Mouse (Mus musculus) forebrain, embryonic 15.5 days (tissue): ENCODE results near the gene Ttll11. TPM values are rescaled to one million over a fixed set of nuclear protein-coding genes. Genes with fewer than 3 reads are reported as not detected.
A peak's percentile ranks its signal among the peaks of the same experiment; 100 is the strongest.

Experiments
- ATAC-seq: fragments of 200-750 bp; cut with Nextera tagmentation; replicated peaks from 2 replicates; pipeline ENCODE4 v1.8.0; 2017; ENCODE audit warnings: mild to moderate bottlenecking, moderate TSS enrichment, moderate library complexity
- H3K27ac ChIP-seq: fragments of 300-500 bp; sonication (generic); replicated peaks from 2 replicates; pipeline ENCODE4 v1.5.1; 2015; ENCODE audit warnings: mild to moderate bottlenecking, inconsistent platforms
- H3K27me3 ChIP-seq: fragments of 300-500 bp; sonication (generic); 2 replicates; pipeline ENCODE4 v1.6.1; 2015; ENCODE audit warnings: inconsistent platforms
- H3K36me3 ChIP-seq: fragments of 300-500 bp; sonication (generic); 2 replicates; pipeline ENCODE4 v1.6.1; 2015; ENCODE audit warnings: mild to moderate bottlenecking, inconsistent platforms
- H3K4me1 ChIP-seq: fragments of 300-500 bp; sonication (generic); 2 replicates; pipeline ENCODE4 v1.6.1; 2015; ENCODE audit warnings: inconsistent platforms
- H3K4me2 ChIP-seq: fragments of 300-500 bp; sonication (generic); replicated peaks from 2 replicates; pipeline ENCODE4 v1.6.1; 2015; ENCODE audit warnings: mild to moderate bottlenecking, inconsistent platforms
- H3K4me3 ChIP-seq: fragments of 300-500 bp; sonication (generic); 2 replicates; pipeline ENCODE4 v1.5.1; 2015; ENCODE audit warnings: mild to moderate bottlenecking, inconsistent platforms
- H3K9ac ChIP-seq: fragments of 300-500 bp; sonication (generic); replicated peaks from 2 replicates; pipeline ENCODE4 v1.6.1; 2015; ENCODE audit warnings: mild to moderate bottlenecking, inconsistent platforms
- H3K9me3 ChIP-seq: fragments of 300-500 bp; sonication (generic); 2 replicates; pipeline ENCODE4 v1.6.1; 2016; ENCODE audit warnings: inconsistent platforms
- WGBS: fragments of 180-500 bp; shearing (Covaris S2); methylation state at CpG from one replicate; pipeline ENCODE4 v1.1.7; 2015; ENCODE audit warnings: mixed read lengths; 5-methylcytosine and 5-hydroxymethylcytosine counted together
- polyA plus RNA-seq: library from polyadenylated mRNA; unstranded; fragments of >200 nt; fragmentation: Nextera tagmentation; extraction: Ambion mirVana; gene quantifications from 2 replicates; pipeline ENCODE4 v1.2.1, GENCODE M21; 2015

Gene Ttll11
- polyA plus RNA-seq, 1 experiment from 2014 or later: 3.0 TPM

DNA sequence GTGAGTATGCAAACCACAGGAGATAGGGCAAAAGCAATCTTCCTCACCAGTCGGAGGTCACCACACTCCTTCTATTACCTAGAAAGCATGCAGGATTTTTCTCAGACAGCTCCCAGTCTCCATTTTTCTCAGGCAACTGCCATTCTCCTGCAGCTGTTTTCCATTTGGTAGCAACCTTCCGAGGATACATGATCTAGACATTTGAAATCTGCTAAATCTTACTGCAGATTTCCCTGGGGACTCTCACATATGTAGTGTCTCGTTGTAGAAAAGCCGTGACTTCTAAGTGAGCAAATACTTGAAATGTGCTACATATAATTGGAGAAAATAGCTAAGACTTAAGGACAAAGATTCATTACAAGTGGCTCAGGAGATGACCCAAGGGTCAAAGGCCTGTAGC lies 151.8 kb downstream of the Ttll11 start:
- Histone ChIP-seq H3K9ac (no peak overlapping the region), H3K4me1 (peaks cover 5% of the 10 kb centered on the region; the same call in 1 of the 2 replicates), H3K4me3 (no peak overlapping the region), H3K27ac (no peak overlapping the region), H3K9me3 (no peaks in the 10 kb centered on the region), H3K36me3 (no peaks in the 10 kb centered on the region), H3K4me2 (no peak overlapping the region), H3K27me3 (no peaks in the 10 kb centered on the region)
- ATAC-seq: no peak
- 76% methylated on average over 4 of the region's 4 CpGs for WGBS

DNA sequence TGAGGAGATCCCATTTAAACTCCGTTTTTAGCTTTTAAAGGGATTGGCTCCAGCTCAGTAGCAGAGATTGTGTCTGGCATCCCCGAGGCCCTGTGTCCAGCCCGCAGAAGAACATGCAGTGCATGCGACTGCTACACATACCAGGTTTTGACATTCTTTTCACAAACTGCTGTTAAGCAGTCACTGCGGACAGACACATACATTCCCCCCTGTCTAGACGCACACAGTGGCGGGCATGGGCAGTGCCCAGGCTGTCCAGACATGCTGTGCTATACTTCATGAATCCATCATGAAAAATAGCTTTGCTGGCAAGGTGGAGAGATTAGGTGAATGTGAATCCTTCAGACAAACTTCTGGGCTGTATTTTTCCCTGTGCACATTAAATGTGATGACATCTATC lies 154.6 kb downstream of the Ttll11 start:
- ATAC-seq: no peak
- no peak overlapping the region for H3K4me2 ChIP-seq
- no peak overlapping the region for H3K27ac ChIP-seq

DNA sequence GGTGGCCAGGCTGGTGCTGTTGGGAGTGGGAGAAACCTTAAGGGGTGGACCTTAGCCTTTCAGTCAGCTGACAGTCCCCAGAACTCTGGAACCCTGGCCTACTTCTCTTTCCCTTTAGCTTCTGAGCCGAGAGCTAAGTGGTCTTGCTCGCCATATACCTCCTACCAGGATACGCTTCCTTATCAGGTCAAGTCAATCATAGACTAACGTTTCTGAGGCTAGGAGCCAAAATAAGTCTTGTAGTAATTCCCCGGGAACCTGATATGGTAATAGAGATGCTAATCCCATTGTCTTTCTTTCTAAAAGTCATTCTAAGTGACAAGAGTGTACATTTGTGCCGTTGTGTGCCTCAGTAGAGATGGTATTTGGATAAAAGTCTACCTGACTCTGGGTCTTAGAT lies 156.1 kb downstream of the Ttll11 start:
- Histone ChIP-seq H3K4me3 (no peak overlapping the region), H3K27ac (no peak overlapping the region), H3K27me3 (no peaks in the 10 kb centered on the region), H3K4me2 (no peak overlapping the region), H3K36me3 (no peaks in the 10 kb centered on the region), H3K4me1 (no peaks in the 10 kb centered on the region), H3K9me3 (no peaks in the 10 kb centered on the region), H3K9ac (no peak overlapping the region)
- WGBS: 85% methylated on average over 6 of the region's 6 CpGs
- no peak for ATAC-seq

More for the DNA sequence above, 154.6 kb downstream of the Ttll11 start:
- Histone ChIP-seq H3K4me1 (no peaks in the 10 kb centered on the region), H3K27me3 (no peaks in the 10 kb centered on the region), H3K9ac (no peak overlapping the region), H3K36me3 (no peaks in the 10 kb centered on the region), H3K4me3 (no peak overlapping the region), H3K9me3 (no peaks in the 10 kb centered on the region)
- WGBS: 73% methylated on average over 7 of the region's 7 CpGs

DNA sequence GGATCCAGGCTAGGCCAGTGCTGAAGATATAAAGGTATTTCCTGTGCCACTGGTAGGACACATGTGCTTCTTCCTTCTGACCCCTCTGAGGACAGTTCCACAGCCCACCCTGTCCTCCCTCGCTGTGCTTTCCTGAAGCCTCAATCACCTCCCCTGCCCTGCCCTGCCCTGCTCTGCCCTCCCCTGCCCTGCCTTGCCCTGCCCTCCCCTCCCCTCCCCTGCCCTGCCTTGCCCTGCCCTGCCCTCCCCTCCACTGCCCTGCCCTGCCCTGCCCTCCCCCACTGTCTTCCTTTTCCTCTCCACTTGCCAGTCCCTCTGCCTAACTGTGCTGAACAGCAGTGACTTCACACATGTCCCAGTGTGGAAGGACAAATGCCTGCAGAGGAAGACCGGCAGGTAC lies 160.8 kb downstream of the Ttll11 start:
- H3K36me3 ChIP-seq: no peaks in the 10 kb centered on the region
- no peak overlapping the region for H3K4me2 ChIP-seq
- no peaks in the 10 kb centered on the region for H3K9me3 ChIP-seq
- no peaks in the 10 kb centered on the region for H3K4me1 ChIP-seq
- no peak overlapping the region for H3K9ac ChIP-seq
- WGBS: 70% methylated on average over 2 of the region's 2 CpGs
- no peaks in the 10 kb centered on the region for H3K27me3 ChIP-seq
- ATAC-seq: no peak
- H3K27ac ChIP-seq: no peak overlapping the region
- no peak overlapping the region for H3K4me3 ChIP-seq

DNA sequence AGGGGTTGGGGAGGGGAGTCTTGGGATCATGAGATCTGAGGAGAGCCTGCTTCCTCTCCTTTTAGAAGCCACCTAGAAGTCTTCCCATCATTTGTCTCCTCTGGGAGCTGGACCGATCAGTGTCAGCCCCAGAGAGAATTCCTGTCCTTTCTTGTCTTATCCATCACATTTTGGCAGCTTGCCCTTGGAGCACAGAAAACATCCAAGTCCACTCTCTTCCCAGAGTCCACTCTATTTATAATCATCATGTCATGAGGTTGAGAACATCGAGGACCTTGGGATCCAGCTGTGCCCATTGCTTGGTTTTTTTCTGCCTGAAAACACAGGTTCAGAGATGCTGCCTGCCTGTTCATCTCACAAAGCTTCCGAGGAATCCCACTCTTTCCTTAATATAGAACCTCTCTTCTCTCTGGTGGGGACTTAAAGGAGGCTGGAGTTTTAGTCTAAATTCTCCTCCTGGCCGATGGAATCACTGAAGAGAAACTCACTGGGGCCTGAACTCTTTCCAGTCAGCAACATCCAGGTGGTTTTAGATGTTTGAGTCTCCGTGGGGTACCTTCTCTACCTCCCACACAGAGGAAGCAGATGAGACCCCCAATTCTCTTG lies 163.6 kb downstream of the Ttll11 start:
- no peaks in the 10 kb centered on the region for H3K36me3 ChIP-seq
- H3K27ac ChIP-seq: no peak overlapping the region
- no peak overlapping the region for H3K9ac ChIP-seq
- H3K27me3 ChIP-seq: no peaks in the 10 kb centered on the region
- 70% methylated on average over 5 of the region's 5 CpGs for whole genome bisulfite sequencing
- H3K9me3 ChIP-seq: no peaks in the 10 kb centered on the region
- no peak overlapping the region for H3K4me2 ChIP-seq
- no peak for ATAC-seq
- H3K4me1 ChIP-seq: peaks cover 11% of the 10 kb centered on the region; the same call in 1 of the 2 replicates
- no peak overlapping the region for H3K4me3 ChIP-seq

DNA sequence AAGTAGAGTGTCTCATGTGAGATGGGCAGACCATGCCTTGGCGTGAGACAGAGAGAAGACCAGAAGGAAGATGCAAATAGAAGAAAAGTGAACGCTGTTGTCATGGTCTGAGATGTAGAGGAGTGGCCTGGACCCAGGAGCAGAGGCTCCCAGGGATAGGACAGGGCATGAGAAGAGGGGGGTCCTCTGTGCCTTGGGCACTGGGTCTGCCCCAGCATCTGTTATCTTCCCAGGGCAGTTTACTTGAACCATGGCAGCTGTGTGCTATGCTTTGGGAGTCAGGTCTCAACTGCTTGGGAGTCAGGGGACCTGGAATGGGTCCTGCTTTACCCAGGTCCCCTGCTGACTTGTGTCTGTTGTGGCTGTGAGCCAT lies 167.2 kb downstream of the Ttll11 start:
- Histone ChIP-seq H3K9me3 (no peaks in the 10 kb centered on the region), H3K27me3 (no peaks in the 10 kb centered on the region), H3K36me3 (no peaks in the 10 kb centered on the region), H3K4me3 (no peak overlapping the region), H3K9ac (no peak overlapping the region), H3K27ac (no peak overlapping the region), H3K4me2 (no peak overlapping the region), H3K4me1 (peaks cover 21% of the 10 kb centered on the region; the same call in 1 of the 2 replicates)
- WGBS: 92% methylated on average over 2 of the region's 2 CpGs
- ATAC-seq: peak; percentile 54; the same call in 1 of the 2 replicates

DNA sequence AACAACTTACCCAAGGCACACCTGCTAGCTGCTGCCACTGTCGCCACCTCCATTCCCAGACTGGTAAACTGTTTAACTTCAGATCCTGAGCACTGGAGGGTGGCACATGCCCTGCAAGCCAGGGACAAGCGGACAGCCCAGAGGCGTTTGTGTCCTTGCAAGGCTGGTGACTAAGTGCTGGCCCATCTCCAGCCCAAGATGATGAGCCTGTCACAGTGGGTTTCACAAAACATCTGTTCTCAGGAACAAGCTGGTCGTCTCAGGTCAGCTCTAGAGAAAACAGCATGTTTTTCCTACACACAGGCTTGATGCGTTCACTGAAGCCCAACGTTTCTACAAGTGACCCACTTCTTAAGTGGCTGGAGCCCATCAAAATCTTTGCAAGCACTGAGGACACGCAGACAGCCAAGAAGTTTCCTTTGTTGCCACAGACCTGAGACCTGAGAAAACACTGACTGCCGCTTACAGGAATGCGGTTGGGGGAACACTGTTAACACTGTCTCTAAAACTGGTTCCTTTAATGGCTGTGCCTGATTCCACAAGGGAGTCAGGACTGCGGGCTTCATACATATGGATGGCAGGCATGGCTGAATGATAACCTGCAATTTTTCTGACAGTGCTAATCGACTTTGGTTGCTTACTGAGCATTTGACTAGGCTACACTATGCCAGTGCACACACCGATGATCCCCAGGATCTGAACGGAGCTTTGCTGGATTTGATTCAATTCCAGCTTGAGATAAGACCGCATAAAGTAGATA lies 167.7 kb downstream of the Ttll11 start:
- peak; percentile 42; the same call in 1 of the 2 replicates for ATAC-seq
- Histone ChIP-seq H3K27me3 (no peaks in the 10 kb centered on the region), H3K36me3 (no peaks in the 10 kb centered on the region), H3K9me3 (no peaks in the 10 kb centered on the region), H3K4me2 (no peak overlapping the region), H3K4me1 (peaks cover 21% of the 10 kb centered on the region; the same call in 1 of the 2 replicates), H3K4me3 (no peak overlapping the region), H3K9ac (no peak overlapping the region), H3K27ac (no peak overlapping the region)
- 66% methylated on average over 14 of the region's 14 CpGs for WGBS

DNA sequence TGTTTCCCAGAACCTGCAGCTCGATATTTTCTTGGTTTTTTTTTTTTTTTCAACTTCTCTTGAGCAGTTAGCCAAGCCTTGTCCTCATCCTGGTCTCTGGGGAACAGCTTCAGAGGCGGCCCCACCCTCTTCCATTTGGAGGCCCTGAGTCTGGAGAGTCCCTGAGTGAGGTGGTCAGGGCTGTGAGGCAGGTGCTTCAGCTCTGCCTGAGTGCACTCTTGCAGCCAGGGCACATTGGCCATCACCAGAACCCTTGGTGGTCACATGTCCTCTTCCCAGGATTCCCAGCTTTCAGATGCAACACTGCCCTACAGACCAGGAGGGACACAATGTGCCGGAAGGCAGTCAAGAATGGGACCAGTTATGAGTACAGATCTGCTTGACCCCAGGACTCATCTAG lies 169.7 kb downstream of the Ttll11 start:
- H3K4me2 ChIP-seq: no peak overlapping the region
- H3K9ac ChIP-seq: no peak overlapping the region
- no peaks in the 10 kb centered on the region for H3K27me3 ChIP-seq
- H3K4me1 ChIP-seq: peaks cover 28% of the 10 kb centered on the region; the same call in 1 of the 2 replicates
- no peak for ATAC-seq
- 82% methylated on average over 3 of the region's 3 CpGs for WGBS
- H3K9me3 ChIP-seq: no peaks in the 10 kb centered on the region
- H3K27ac ChIP-seq: no peak overlapping the region
- no peak overlapping the region for H3K4me3 ChIP-seq
- no peaks in the 10 kb centered on the region for H3K36me3 ChIP-seq

DNA sequence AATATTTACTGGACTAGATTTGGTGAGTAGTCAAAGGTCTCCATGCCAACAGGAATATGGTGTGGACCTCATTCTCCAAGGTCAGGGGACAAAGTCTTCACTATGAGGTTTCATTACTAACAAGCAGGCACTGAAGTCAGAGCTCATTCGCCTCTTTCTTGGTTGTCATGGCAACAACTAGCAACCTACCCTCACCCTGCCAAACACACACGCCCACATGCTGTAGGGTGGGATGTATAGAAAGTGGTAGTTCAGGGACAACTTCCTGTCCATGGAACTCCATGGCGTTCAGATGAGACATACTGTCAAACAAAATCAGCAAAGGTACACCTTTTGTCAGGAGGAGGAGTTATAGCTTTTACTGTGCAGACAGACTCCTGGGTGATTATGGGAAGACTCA lies 170.6 kb downstream of the Ttll11 start:
- no peak overlapping the region for H3K9ac ChIP-seq
- WGBS: 29% methylated on average over 3 of the region's 3 CpGs
- no peak overlapping the region for H3K27ac ChIP-seq
- H3K4me2 ChIP-seq: no peak overlapping the region
- no peaks in the 10 kb centered on the region for H3K36me3 ChIP-seq
- peaks cover 28% of the 10 kb centered on the region; the same call in 1 of the 2 replicates for H3K4me1 ChIP-seq
- no peaks in the 10 kb centered on the region for H3K27me3 ChIP-seq
- ATAC-seq: no peak; the same call in 1 of the 2 replicates
- no peak overlapping the region for H3K4me3 ChIP-seq
- no peaks in the 10 kb centered on the region for H3K9me3 ChIP-seq

DNA sequence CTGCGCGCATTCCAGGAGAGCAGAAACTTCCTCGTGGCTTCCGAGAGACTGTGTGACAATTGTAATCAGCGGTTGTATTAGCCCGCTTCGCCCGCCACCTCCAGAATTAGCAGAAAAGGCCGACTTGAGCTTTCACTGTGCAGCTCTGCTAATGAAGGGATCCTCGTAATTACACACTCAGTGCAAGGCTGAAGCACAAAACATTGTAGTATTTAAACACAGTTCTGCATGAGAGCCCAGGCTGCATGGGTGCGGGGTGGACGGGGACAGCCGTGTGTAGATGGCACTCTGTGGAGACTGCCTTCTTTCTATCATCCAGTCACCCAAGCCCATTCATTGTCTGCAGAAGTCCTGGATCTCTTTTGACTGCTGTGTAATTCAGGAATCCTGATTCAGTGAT lies 173.8 kb downstream of the Ttll11 start:
- Histone ChIP-seq H3K4me3 (no peak overlapping the region), H3K9me3 (no peaks in the 10 kb centered on the region), H3K9ac (no peak overlapping the region), H3K27ac (no peak overlapping the region), H3K36me3 (no peaks in the 10 kb centered on the region), H3K4me2 (no peak overlapping the region), H3K27me3 (no peaks in the 10 kb centered on the region), H3K4me1 (peaks cover 17% of the 10 kb centered on the region; the same call in 1 of the 2 replicates)
- no peak for ATAC-seq
- WGBS: 20% methylated on average over 13 of the region's 13 CpGs

DNA sequence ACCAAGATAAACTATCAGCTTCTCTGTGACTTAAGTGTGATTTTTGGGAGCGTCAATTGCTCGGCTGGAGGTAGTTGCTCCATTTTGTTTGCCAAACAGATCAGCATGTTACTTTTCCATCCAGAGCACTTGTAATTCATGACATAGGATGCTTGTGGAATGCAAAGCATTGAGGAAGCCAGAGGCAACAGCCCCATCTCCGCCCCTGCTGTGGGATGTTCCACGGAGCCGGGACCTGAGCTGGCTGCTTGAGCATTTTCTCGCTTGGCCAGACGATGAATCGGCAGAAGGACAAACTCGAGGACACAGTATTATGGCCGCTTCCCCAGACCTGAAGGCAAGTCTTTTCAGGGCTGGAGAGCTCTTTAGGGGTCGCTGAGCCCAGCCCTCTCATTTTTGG lies 176.6 kb downstream of the Ttll11 start:
- H3K27ac ChIP-seq: no peak overlapping the region; the same call in 1 of the 2 replicates
- ATAC-seq: no peak
- H3K4me1 ChIP-seq: peaks cover 7% of the 10 kb centered on the region; the same call in 1 of the 2 replicates
- 83% methylated on average over 11 of the region's 11 CpGs for WGBS
- H3K9ac ChIP-seq: no peak overlapping the region
- no peaks in the 10 kb centered on the region for H3K27me3 ChIP-seq
- no peaks in the 10 kb centered on the region for H3K36me3 ChIP-seq
- H3K4me2 ChIP-seq: no peak overlapping the region
- H3K4me3 ChIP-seq: no peak overlapping the region
- no peaks in the 10 kb centered on the region for H3K9me3 ChIP-seq

DNA sequence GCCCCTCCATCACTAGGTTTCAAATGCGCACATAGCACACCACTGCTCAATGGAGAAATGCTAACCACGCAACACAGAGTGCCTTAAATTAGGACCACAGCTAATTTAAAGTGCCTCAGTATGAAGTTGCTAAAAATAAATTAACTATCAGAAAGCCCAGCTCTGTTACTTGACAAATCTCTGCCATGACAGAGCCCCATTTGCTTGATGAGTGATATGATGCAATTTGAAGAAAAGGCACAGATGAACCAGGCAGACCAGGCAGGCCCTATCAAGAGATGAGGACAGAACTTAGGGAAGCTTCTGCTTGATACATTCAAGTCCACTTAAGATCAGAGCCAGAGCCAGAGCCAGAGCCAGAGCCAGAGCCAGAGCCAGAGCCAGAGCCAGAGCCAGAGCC lies 178.0 kb downstream of the Ttll11 start:
- H3K4me3 ChIP-seq: no peak overlapping the region
- peaks cover 7% of the 10 kb centered on the region; the same call in 1 of the 2 replicates for H3K4me1 ChIP-seq
- no peak for ATAC-seq
- 99% methylated on average over 2 of the region's 2 CpGs for WGBS
- no peak overlapping the region; the same call in 1 of the 2 replicates for H3K27ac ChIP-seq
- no peak overlapping the region for H3K4me2 ChIP-seq
- H3K9me3 ChIP-seq: no peaks in the 10 kb centered on the region
- no peak overlapping the region for H3K9ac ChIP-seq
- H3K36me3 ChIP-seq: no peaks in the 10 kb centered on the region
- H3K27me3 ChIP-seq: no peaks in the 10 kb centered on the region
